Mouse (Mus musculus): ENCODE results near the gene Mocs1. TPM values are rescaled to one million over a fixed set of nuclear protein-coding genes. Genes with fewer than 3 reads are reported as not detected.
A peak's percentile ranks its signal among the peaks of the same experiment; 100 is the strongest.

Gene Mocs1
- polyA plus RNA-seq (2016; fragmentation: Nextera tagmentation; extraction: Ambion mirVana), result 4.9 and 5.2 TPM in 2 replicates

- no peaks in the 10 kb centered on the region for H3K9me3 ChIP-seq (replicated peaks)
- H3K4me3 ChIP-seq, result peak within 1 kb of the TSS; percentile 63
- H3K27ac ChIP-seq (replicated peaks), result peak within 1 kb of the TSS; percentile 87
- WGBS, result under 1% methylated on average over 28 of the region's 28 CpGs
- 0 out of 2 replicates have a peak, but pooled peaks cover 3% of the 10 kb centered on the region for H3K36me3 ChIP-seq
- H3K4me1 ChIP-seq, result peaks cover 26% of the 10 kb centered on the region
- peak; percentile 90 for DNase-seq (ENCODE audit: low spot score)
- no peaks in the 10 kb centered on the region for H3K27me3 ChIP-seq (ENCODE audit: low read depth, poor library complexity, severe bottlenecking)
Measured at GRCm38 (mm10) chr17:49428239-49428688, at the start of gene Mocs1. Gene Mocs1 (plus strand): TSS chr17:49428362.

- Histone ChIP-seq H3K9me3 (replicated peaks) (no peaks in the 10 kb centered on the region), H3K36me3 (no peaks in the 10 kb centered on the region), H3K4me1 (no peaks in the 10 kb centered on the region), H3K27me3 (ENCODE audit: low read depth, poor library complexity, severe bottlenecking) (no peaks in the 10 kb centered on the region), H3K4me3 (no peak overlapping the region), H3K27ac (replicated peaks) (no peak overlapping the region)
- no peak for DNase-seq (ENCODE audit: low spot score)
- 90% methylated on average over 4 of the region's 4 CpGs for WGBS
Measured at GRCm38 (mm10) chr17:49379645-49380044, 48.5 kb upstream of the Mocs1 start.

- Histone ChIP-seq H3K4me1 (no peaks in the 10 kb centered on the region), H3K36me3 (no peaks in the 10 kb centered on the region), H3K9me3 (replicated peaks) (no peaks in the 10 kb centered on the region; the same call in 1 of the 2 replicates), H3K4me3 (no peak overlapping the region), H3K27ac (replicated peaks) (no peak overlapping the region), H3K27me3 (ENCODE audit: low read depth, poor library complexity, severe bottlenecking) (no peaks in the 10 kb centered on the region)
- DNase-seq (ENCODE audit: low spot score), result no peak
- 74% methylated on average over 6 of the region's 6 CpGs for WGBS
Measured at GRCm38 (mm10) chr17:49384217-49384943, 43.8 kb upstream of the Mocs1 start.

- DNase-seq (ENCODE audit: low spot score), result no peak
- WGBS, result 92% methylated on average over 2 of the region's 2 CpGs
- Histone ChIP-seq H3K36me3 (no peaks in the 10 kb centered on the region), H3K4me3 (no peak overlapping the region), H3K4me1 (no peaks in the 10 kb centered on the region), H3K27ac (replicated peaks) (no peak overlapping the region), H3K27me3 (ENCODE audit: low read depth, poor library complexity, severe bottlenecking) (no peaks in the 10 kb centered on the region), H3K9me3 (replicated peaks) (no peaks in the 10 kb centered on the region; the same call in 1 of the 2 replicates)
Measured at GRCm38 (mm10) chr17:49387741-49388140, 40.4 kb upstream of the Mocs1 start.

GRCm38 (mm10) chr17:49392751-49393150 is 35.4 kb upstream of the Mocs1 start:
- Histone ChIP-seq H3K4me3 (no peak overlapping the region), H3K36me3 (no peaks in the 10 kb centered on the region), H3K27ac (replicated peaks) (no peak overlapping the region), H3K4me1 (no peaks in the 10 kb centered on the region), H3K9me3 (replicated peaks) (no peaks in the 10 kb centered on the region; the same call in 1 of the 2 replicates), H3K27me3 (ENCODE audit: low read depth, poor library complexity, severe bottlenecking) (no peaks in the 10 kb centered on the region)
- no peak for DNase-seq (ENCODE audit: low spot score)
- WGBS, result 22% methylated on average over 1 of the region's 1 CpGs

- Histone ChIP-seq H3K4me3 (no peak overlapping the region), H3K27ac (replicated peaks) (no peak overlapping the region), H3K36me3 (no peaks in the 10 kb centered on the region), H3K4me1 (no peaks in the 10 kb centered on the region), H3K27me3 (ENCODE audit: low read depth, poor library complexity, severe bottlenecking) (no peaks in the 10 kb centered on the region), H3K9me3 (replicated peaks) (no peaks in the 10 kb centered on the region)
- no peak for DNase-seq (ENCODE audit: low spot score)
- WGBS, result 86% methylated on average over 1 of the region's 1 CpGs
Measured at GRCm38 (mm10) chr17:49394836-49395235, 33.3 kb upstream of the Mocs1 start.

GRCm38 (mm10) chr17:49399605-49400004 is 28.6 kb upstream of the Mocs1 start:
- H3K27me3 ChIP-seq (ENCODE audit: low read depth, poor library complexity, severe bottlenecking), result no peaks in the 10 kb centered on the region
- no peak overlapping the region for H3K4me3 ChIP-seq
- WGBS, result 56% methylated on average over 4 of the region's 4 CpGs
- no peaks in the 10 kb centered on the region for H3K4me1 ChIP-seq
- no peak overlapping the region for H3K27ac ChIP-seq (replicated peaks)
- no peaks in the 10 kb centered on the region for H3K9me3 ChIP-seq (replicated peaks)
- DNase-seq (ENCODE audit: low spot score), result no peak
- no peaks in the 10 kb centered on the region for H3K36me3 ChIP-seq

GRCm38 (mm10) chr17:49400130-49400529 is 28.0 kb upstream of the Mocs1 start:
- Histone ChIP-seq H3K27me3 (ENCODE audit: low read depth, poor library complexity, severe bottlenecking) (no peaks in the 10 kb centered on the region), H3K9me3 (replicated peaks) (no peaks in the 10 kb centered on the region), H3K36me3 (no peaks in the 10 kb centered on the region), H3K4me1 (no peaks in the 10 kb centered on the region), H3K27ac (replicated peaks) (no peak overlapping the region), H3K4me3 (no peak overlapping the region)
- WGBS, result 1% methylated on average over 2 of the region's 2 CpGs
- DNase-seq (ENCODE audit: low spot score), result peak; percentile 71

GRCm38 (mm10) chr17:49403151-49403550 is 25.0 kb upstream of the Mocs1 start:
- DNase-seq (ENCODE audit: low spot score), result no peak
- Histone ChIP-seq H3K36me3 (no peaks in the 10 kb centered on the region), H3K4me3 (no peak overlapping the region), H3K9me3 (replicated peaks) (no peaks in the 10 kb centered on the region), H3K4me1 (no peaks in the 10 kb centered on the region), H3K27me3 (ENCODE audit: low read depth, poor library complexity, severe bottlenecking) (no peaks in the 10 kb centered on the region), H3K27ac (replicated peaks) (no peak overlapping the region)
- 87% methylated on average over 6 of the region's 6 CpGs for WGBS

- WGBS, result 86% methylated on average over 5 of the region's 5 CpGs
- H3K4me3 ChIP-seq, result no peak overlapping the region
- no peak for DNase-seq (ENCODE audit: low spot score)
- H3K27me3 ChIP-seq (ENCODE audit: low read depth, poor library complexity, severe bottlenecking), result no peaks in the 10 kb centered on the region
- no peaks in the 10 kb centered on the region for H3K9me3 ChIP-seq (replicated peaks)
- H3K36me3 ChIP-seq, result no peaks in the 10 kb centered on the region
- no peak overlapping the region for H3K27ac ChIP-seq (replicated peaks)
- H3K4me1 ChIP-seq, result no peaks in the 10 kb centered on the region
Measured at GRCm38 (mm10) chr17:49405927-49406326, 22.2 kb upstream of the Mocs1 start.

GRCm38 (mm10) chr17:49412974-49413373 is 15.2 kb upstream of the Mocs1 start:
- DNase-seq (ENCODE audit: low spot score), result no peak
- 84% methylated on average over 5 of the region's 5 CpGs for WGBS
- H3K27ac ChIP-seq (replicated peaks), result no peak overlapping the region
- peaks cover 15% of the 10 kb centered on the region for H3K27me3 ChIP-seq (ENCODE audit: low read depth, poor library complexity, severe bottlenecking)
- no peak overlapping the region for H3K4me3 ChIP-seq
- no peaks in the 10 kb centered on the region for H3K36me3 ChIP-seq
- H3K9me3 ChIP-seq (replicated peaks), result no peaks in the 10 kb centered on the region
- no peaks in the 10 kb centered on the region; the same call in 1 of the 2 replicates for H3K4me1 ChIP-seq

- Histone ChIP-seq H3K4me1 (no peaks in the 10 kb centered on the region; the same call in 1 of the 2 replicates), H3K9me3 (replicated peaks) (no peaks in the 10 kb centered on the region), H3K27me3 (ENCODE audit: low read depth, poor library complexity, severe bottlenecking) (peaks cover 15% of the 10 kb centered on the region), H3K36me3 (no peaks in the 10 kb centered on the region), H3K4me3 (no peak overlapping the region), H3K27ac (replicated peaks) (no peak overlapping the region)
- 67% methylated on average over 3 of the region's 3 CpGs for WGBS
- no peak for DNase-seq (ENCODE audit: low spot score)
Measured at GRCm38 (mm10) chr17:49413554-49413953, 14.6 kb upstream of the Mocs1 start.

GRCm38 (mm10) chr17:49416228-49416627 is 11.9 kb upstream of the Mocs1 start:
- H3K36me3 ChIP-seq, result no peaks in the 10 kb centered on the region
- WGBS, result 75% methylated on average over 3 of the region's 3 CpGs
- H3K9me3 ChIP-seq (replicated peaks), result no peaks in the 10 kb centered on the region

More at GRCm38 (mm10) chr17:49416228-49416627, 11.9 kb upstream of the Mocs1 start:
- Histone ChIP-seq H3K27ac (replicated peaks) (no peak overlapping the region), H3K27me3 (ENCODE audit: low read depth, poor library complexity, severe bottlenecking) (peaks cover 15% of the 10 kb centered on the region), H3K4me1 (no peaks in the 10 kb centered on the region; the same call in 1 of the 2 replicates), H3K4me3 (no peak overlapping the region)
- no peak for DNase-seq (ENCODE audit: low spot score)

Data from midbrain, embryonic 10.5 days (tissue).